Mouse (Mus musculus) kidney, postnatal 25 days (tissue): ENCODE data around the gene Htra2.
A peak's percentile ranks its signal among the peaks of the same experiment; 100 is the strongest.

Source experiments
- DNase-seq, 2 experiments: peaks; one replicate each; pipeline ENCODE4 v3.0.0; 2021; ENCODE audit warnings: mixed read lengths in 2 of 2

Gene Htra2

DNA sequence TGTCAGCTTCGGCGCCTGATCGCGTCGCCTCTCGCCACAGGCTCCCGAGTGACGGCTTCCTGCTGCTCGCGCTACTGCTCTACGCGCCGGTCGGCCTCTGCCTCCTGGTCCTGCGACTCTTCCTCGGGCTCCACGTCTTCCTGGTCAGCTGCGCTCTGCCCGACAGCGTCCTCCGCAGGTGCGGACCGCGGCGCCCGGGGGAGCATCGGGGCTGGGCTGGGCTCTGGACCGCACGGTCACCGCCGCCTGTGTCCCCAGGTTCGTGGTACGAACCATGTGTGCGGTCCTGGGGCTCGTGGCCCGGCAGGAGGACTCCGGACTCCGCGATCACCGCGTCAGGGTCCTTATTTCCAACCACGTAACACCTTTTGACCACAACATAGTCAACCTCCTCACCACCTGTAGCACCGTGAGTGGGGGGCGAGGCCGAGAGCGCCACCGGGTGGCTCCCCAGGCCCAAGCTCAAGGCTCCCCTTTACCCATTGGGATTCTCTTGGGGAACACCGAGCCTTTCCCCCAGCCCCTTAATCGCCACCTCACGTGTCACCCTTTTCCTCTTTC, at the start of gene Htra2:
Gene Htra2 (minus strand): TSS at position 403 of the 561 bp plus-strand sequence.
- peak; percentile 29 to 64 for DNase-seq

DNA sequence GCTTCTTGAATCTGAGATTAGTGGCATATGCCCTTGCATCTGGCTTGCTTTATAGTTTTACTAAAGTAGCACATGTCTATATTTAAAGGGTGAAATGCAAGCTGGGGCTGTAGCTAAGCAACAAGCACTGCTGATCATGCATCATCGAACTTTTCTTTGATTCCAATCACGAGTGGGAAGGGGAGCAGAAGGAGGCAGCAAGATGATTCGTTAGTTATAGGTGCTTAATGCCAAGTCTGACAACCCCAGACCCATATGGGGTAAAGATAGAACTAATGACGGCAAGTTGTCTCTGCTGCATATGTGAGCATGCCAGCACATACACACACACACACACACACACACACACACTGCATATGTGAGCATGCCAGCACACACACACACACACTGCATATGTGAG, 49.1 kb upstream of the Htra2 start:
- DNase-seq: no peak

DNA sequence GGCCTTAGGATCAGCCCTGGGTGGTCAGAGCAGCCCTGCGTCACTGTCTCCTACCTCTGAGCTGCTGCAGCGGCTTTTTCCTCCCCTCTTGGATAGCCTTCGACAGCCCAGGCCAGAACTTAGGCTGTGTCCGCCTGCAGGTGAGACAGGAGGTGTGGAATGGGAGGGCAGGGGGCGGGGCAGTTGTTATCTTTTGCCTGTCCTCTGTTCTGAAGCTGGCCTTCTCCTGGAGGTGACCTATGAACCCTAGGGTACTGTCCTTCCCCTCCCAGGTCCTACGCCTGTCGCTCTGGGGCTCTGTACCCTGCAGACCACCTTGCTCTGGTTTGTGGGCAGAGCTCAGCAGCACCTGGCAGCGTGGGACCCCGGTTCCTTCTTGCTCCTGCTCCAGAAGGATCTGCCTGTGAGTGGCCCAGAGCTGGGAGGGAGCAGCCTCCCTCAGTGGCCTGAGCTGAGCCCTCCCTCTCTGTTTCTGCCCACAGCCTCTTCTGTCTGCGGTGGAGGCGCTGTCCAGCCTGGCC, 48.1 kb upstream of the Htra2 start:
- no peak for DNase-seq

DNA sequence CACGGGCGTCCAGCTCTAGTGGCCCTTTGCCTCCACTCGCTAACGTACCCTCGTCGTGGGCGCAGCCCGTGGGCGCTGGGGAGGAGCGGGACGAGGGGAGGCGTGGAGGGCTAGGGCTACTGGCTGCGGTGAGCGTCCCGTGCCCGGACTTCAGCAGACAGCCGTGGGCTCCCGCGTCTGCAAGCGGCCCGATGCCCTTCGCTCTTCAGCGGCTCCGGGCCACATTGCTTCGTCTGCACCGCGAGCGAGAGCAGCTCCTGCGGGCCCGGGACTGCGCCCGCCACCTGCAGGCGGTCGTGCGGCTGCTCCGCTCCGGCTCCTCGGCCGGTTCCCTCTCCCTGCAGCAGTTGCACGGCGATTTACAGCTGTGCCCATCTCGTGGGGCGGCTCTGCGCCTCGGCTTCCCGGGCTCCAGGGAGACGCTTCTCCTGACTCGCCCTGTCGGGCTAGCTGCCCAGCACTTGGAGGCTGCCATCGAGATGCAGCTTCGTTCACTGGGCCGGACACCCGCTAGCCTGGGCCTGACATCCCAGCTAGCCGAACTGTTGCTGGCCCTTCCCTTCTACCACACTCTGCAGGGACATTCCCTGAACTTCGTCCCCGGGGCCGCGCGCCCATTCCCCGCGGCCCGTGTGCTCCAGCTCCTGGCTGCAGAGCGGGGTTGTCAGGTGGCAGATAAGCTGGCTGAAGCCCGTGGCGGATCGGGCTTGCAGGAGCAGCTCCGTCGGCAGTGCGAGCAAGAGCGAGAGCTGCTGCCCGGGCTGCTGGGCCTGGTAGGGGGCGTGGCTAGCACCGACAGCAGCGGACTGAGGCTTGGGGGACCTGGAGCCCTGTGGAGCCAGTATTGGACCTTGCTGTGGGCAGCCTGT, 46.8 kb upstream of the Htra2 start:
- peak; percentile 67 to 83 for DNase-seq

DNA sequence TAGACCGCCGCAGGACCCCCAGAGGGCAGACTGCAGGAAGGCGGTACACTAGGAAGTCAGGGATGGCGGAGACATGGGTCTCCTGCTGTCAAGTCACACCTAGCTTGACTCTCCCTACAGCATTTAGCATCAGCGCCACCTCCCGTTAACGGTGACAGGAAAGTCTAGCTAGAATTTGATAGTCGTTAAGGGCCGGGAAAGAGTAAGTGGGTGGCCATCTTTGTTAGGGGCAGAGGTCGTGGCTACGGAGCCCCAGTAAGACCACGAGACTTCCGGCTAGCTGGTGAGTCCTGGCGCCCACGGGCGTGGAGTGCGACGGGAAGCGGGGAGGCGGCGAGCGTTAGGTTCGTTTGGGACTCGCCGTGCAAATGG, 46.2 kb upstream of the Htra2 start, which contains the start of the genes Ccdc142 and Gm42688:
Gene Ccdc142 (plus strand): TSS at position 286 of the 372 bp plus-strand sequence.
Gene Gm42688 (plus strand): TSS at position 302 of the 372 bp plus-strand sequence.
- DNase-seq: peak; percentile 94 to 96

DNA sequence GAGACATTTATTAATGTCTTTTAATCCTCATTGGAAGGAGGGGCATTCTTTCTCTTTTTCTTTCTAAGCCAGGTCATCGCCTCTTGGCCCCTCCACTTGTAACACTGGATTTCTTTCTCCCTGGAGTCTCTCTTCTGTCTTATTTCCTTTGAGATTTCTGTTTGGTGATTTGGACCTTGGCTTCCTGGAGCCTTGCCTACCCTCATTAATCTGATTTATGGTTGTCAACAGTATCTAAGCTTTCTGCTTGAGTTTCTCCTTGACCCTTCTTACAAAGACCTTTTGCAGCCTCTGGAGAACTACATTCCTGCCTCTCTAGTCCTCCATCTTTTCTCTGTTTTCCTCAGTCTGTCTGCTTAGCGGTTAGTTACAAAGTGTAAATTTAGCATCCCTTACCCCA, 43.3 kb upstream of the Htra2 start:
- DNase-seq: peak in 1 of 2 experiments; percentile 68

DNA sequence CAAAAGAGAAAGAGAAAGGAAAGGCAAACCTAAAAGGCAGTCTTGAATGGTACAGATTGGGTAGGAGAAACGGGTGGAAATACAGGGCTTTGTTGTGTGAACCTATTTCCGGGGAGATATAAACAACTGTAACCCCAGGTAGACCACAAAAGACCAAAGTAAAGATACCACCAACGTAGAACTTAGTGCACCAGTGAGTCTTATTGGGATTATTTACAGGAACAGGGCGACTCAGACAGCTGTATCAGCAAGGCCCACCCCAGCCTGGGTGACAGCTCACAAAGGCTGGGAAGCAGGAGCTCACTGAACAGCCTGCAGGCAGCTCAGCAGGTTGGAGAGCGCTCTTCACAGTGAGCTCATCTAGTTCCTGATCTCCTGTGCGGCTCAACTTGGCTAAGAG, 40.9 kb upstream of the Htra2 start:
- no peak for DNase-seq

DNA sequence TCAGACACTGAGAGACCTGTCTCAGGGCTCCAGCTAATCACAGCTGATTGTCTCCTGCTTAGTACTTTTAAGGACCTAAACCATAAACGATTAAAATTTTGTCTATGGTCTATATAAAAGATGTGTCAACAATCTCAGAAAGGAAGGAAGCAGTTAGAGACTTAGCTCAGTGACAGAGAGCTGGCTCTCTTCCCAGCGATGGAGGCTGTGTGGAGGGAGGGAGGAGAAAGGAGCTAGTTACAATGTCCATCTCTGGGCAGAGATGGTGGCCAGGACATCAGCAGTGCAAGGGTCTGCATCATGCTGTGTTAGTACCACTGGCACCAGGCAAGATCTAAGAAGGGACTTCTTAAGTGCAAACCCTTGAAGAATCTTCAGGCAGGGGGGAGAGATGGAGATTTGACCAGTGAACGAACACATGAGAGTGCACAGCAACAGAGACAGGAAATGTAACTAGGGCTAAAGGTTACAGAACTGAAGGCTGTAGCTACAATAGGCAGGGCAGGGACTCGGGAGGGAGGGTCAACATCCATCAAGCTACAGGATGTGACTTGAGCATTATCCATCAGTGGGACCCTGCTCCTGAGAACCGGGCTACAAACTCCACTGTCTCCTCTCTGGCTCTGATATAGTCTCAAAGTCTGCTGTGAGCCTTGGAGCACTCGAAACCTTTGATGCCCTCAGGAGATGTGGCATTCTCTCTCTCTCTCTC, 37.5 kb upstream of the Htra2 start:
- peak; percentile 51 to 65 for DNase-seq

DNA sequence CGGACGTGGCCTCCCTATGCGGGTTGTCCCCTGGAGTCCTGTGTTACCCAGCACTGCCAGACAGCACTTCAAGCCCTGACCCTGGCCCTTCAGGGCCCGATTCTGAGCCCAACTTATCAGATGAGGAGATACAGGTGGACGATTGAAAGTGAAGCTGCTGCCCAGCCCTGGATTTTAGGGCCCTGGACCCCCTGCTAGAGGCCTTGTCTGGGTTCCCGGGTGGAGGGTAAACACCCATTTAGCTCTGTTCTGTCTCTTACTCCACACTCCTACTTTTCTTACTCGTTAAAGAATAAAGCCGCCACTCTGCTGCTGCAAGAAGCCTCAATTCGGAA, 32.8 kb upstream of the Htra2 start:
- no peak for DNase-seq

DNA sequence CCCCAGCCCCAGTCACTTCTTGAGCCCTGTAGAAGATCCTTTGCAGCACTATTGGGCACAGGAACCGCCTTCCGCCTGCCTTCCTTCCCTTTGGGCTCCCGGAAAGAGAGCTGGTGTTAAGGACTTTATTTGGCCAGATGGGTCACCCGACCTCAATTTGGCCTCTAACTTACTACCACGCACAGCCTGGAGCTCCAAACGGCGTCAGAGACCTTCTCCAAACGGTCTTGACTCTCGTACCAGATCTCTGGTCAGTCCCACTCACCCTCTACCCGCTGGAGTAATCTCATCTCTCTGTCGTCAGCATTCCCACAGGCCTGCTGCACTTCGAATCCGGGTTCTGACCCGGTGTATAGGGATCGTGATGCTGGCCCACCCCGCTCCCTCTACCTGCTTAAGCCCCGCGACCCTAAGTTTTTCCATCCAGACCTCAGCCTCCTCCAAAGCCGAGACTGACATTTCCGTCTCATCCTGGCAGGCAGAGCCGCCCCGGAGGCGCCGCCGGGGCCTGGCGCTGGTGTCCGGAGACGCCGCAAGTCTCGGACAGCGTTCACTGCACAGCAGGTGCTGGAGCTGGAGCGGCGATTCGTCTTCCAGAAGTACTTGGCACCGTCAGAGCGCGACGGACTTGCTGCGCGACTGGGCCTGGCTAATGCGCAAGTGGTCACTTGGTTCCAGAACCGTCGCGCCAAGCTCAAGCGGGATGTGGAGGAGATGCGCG, 32.3 kb upstream of the Htra2 start:
- peak; percentile 51 to 69 for DNase-seq

DNA sequence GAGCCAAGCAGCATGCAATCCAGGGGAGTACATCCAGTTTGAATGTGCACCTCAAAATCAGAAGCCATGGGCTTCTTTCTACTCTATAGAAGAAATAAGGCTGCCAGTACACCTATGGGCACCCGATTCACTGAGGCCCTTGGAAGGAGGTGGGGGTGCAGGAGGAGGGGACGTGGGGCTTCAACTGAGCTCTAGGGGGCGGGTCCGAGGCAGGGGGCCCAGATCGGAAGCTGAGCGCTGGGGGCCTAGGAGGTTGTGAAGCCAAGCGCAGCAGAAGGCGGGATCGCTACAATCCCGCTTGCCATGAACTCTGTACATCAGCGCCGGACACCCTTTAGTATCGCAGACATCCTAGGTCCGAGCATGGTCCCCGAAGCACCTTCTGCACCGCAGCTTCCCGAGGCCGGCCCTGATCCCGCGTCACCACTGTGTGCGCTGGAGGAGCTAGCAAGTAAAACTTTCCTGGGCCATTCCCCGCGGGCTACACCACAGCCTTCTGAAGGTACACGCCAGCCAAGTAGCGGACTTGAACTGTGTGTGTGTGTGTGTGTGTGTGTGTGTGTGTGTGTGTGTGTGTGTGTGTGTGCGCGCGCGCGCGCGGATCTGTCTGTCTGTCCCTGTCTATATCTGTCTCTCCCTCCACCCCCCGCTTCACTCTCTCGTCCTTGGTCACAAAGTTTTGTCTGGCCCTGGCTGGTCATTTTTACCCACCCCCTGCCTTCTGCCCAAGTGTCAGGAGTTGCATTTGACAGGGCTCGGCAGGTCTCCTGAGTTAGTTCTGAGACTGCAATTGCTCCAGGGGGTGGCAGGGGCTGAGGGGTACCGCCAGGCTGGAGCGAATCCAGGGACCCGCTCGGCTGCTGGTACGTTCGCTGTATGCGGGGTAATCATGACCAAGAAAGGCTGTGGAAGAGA, 31.3 kb upstream of the Htra2 start, which contains the start of gene Lbx2:
Gene Lbx2 (plus strand): TSS at position 247 of the 915 bp plus-strand sequence.
- DNase-seq: no peak

DNA sequence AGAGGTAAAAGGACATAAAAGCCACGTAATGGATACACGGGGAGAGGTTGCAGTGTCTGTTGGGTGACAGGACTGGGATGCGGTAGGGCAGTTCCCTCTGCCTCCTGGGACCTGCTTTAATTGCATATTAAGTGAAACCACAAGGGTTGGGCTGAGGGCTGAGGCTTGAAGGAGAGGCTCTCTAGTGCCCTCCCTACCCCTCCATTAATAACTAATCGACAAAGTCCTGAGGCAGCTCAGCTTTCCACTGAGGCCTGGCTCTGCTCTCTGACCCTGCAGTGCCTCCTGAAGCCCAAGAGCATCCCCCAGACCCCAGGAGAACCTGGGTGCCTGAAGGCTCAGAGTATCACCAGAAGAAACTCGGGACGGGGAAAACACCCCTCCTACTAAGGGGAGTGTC, 29.4 kb upstream of the Htra2 start:
- peak in 1 of 2 experiments; percentile 56 for DNase-seq

DNA sequence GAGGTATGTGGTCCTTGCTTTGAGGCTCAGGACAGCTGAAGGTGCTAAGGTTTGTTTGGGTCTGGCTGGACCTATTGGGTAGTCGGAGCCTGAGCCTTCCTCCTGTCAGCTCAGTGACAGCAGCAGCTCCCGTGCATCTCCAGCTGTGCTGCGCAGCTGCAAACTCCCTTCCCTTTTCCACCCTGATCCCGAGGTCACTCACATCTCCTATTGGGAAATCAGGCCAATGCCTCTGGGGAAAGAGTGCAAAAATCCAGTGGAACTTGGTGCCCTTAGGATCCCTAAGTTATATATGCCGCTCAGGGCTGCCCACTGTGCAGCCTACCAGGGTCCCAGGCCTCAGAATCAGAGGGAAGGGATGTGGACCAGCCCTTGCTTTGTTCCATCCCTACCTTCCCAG, 28.4 kb upstream of the Htra2 start:
- DNase-seq: no peak

DNA sequence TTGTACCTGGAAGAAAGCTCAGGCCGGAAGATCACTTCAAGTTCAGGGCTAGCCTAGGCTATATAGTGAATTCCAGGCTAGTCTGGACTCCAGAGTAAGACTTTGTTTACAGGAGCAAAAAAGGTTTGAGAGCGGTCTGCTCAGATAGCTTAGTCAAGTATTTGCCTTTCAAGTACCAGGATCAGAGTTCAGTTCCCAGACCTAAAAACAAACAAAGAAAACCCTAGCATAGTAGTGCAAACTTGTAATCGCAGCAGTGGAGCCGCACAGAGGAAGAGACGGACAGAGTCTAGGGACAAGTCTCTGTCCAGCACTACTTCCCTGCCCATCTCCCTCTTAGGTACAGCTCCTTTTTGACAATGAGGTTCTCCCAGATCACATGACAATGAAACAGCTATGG, 25.1 kb upstream of the Htra2 start:
- DNase-seq: no peak

DNA sequence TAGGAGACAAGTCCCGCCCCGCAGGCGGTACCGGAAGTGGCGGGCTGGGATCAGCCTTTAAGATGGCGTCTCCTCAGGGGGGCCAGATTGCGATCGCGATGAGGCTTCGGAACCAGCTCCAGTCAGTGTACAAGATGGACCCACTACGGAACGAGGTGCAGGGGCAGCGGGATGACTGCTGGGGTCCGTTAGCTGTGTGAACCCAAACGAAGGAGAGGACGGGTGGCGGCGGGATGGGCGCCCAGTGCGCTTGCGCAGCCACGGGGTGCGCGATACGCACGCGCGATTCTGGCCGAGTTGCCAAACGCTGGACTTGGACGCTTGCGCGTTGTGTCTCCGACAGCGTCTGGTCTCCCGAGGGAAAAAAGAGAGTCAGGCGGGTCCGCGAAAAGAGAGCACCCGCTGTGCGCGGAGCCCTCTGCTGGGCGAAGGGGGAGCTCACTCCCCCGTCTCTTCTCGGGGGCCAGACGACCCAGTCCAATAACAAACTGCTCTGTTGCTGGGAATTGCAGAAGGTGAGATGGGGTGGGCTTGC, 23.3 kb upstream of the Htra2 start:
- DNase-seq: peak; percentile 99 to 100

DNA sequence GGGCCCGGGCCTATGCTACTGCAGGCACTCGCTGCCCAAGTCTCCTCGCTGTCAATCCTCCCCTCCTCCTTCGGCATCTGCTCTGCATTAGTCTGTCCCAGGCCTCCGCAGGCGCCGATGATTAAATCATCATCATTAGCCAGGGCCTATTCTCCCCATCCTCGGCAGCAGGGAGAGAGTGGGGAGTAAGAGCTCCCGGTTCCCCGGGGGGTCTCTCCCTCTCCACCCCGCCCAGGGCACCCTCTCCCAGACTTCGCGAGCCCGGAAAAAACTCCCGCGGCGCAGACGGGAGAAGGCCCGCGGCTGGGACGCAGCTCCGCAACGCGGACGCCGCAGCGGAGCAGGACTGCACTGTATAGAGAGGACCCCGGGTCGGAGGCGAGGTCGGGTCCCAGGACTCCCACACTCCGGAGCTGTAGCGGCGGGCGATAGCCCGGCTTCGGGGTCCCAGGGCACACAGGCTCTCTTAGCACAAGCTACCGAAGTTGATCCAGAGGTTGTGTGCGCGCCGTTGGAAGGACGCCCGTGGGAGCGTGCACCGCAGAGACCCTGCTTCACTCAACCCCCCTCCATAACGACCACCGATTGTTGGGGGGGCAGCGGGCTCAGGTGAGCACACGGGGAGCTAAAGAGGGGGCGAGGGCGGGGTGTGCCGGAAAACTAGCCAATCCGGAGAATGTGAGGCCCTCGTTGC, 22.7 kb upstream of the Htra2 start, which contains the start of gene Pcgf1:
Gene Pcgf1 (plus strand): TSS at position 240 of the 694 bp plus-strand sequence.
- DNase-seq: no peak

DNA sequence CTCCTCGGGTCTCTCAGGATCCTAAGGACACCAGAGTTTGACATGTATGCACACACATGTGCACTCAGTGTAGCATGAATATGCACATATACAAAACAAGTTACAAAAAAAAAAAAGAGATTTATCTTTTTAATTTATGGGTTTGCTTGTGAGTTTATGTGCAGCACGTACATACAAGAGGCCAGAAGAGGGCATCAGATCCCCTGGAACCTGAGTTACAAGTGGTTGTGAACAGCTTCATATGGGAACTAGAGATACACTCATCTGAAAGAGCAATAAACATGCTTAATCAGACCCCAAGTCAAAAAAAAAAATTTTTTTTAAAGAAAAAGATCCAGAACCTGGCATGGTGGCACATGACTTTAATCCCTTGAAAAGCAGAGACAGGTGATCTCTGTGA, 19.9 kb upstream of the Htra2 start:
- no peak for DNase-seq

DNA sequence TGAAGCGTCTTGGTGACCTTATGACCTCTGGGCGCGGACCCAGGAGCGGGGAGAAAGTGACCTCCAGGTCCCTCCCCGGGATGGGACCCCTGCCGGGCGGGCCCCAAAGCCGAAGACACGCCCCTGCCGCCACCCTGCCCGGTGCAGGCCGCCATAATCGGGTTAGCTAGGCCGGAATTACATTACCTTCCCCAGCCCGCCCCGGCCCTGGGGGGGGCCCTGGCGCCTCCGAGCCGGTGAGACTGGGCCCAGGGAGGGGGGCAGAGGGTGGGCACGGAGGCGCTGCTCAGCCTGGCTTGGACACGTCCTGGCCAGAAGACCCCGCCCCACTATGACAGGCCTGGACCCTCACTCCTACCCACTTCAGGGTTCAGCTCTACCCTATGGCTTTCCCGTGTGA, 16.1 kb upstream of the Htra2 start:
- DNase-seq: peak in 1 of 2 experiments; percentile 55

DNA sequence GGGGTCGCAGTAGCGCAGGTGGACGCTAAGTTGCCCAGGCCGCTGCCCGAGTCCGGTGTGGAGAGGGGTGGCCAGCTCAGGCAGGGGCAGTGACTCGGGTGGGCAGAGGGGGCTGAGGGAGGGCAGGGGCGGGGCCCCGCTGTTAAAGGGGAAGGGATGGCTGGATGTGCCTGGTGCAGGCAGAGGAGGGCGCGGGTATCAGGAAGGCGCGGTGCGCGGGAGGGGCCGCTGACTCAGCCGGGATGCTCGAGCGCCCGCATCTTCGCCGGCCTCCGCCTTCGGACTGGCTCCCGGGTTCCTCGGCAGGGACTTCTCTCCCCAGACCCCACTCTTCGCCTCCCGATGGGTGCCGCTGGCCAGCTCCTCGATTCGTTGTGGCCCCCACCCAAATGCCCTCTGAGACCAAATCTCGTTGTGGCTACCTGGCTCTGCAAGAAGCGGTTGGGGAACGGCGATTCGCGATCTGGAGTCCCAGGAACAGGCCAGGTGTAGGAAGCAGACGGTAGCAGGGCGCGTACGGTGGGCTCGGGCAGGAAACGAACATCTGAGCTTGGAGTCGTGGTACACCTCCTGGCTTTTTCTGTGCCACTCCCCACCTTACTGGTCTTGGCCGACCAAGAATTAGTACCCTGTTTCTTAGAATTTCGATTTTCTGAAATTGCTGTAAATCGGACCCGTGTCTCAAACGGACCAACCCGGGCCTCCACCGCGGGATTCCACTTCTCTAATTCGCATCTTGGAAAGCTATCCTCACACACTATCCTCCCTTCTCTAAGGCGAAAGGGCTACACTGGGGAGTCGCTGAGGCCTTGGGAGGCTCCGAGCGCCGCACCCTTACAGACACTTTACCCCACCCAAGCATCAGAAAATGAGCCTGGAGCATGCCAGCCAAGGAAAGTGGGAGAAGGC, 15.5 kb upstream of the Htra2 start:
- no peak for DNase-seq

DNA sequence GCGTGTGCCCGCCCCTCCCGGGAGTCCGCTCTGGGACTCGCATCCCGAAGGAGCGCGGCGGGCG, 15.0 kb upstream of the Htra2 start, which contains the start of gene Tlx2:
Gene Tlx2 (minus strand): TSS at position 47 of the 64 bp plus-strand sequence.
- DNase-seq: no peak
